Mouse (Mus musculus) gastrocnemius, adult 8-10 months (tissue): ENCODE measurements around the gene Gpr50. TPM values are rescaled to one million over a fixed set of nuclear protein-coding genes. Genes with fewer than 3 reads are reported as not detected.

Experiments
- DNase-seq, 2 experiments: peaks; one replicate each; pipeline ENCODE4 v3.0.0; 2022; ENCODE audit warnings: low spot score in 2 of 2
- total RNA-seq, 4 experiments: library from RNA; stranded (reverse); gene quantifications; 2 replicates each; pipeline ENCODE4 v1.2.4; 2022

The Gpr50 gene
- total RNA-seq = not detected

DNA sequence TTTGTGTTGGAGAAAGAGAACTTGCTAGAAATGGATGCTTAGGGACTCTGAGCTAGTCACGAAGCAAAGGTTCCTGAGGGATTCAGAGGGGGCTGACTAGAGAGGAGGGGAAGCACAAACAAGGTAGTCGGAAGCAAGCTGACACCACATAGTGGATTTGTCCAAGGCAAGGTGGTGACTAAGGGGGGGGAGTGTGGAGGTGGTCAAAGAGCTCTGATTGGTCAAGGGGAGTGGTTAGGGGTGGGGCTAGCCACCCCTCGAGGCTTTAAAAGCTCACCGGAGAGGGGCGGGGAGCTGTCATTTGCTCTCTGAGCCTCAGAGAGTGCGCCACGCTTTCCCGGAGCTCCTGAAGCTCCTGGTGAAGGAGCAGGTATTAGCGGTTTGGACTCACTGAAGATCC lies at the start of gene Gpr50:
Gene Gpr50 (plus strand): TSS at position 294 of the 400 bp plus-strand sequence.
- no peak for DNase-seq

DNA sequence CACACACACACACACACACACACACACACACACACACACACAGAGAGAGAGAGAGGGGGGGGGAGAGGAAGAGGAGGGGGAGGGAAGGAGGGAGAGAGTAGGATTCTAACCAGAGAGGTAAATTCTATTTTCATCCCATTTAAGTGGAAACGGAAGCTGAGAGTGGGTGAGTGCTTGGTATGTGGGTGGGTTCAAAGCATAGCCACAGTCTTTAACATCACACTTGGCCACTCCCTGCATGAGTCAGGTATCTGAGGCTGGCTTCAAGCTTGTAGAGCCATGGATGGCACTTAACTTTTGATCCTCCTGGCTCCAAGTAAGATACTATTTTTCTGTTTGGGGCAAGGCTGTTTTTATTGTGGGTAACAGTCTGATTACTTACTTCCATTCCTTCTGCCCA lies 41.2 kb upstream of the Gpr50 start:
- no peak for DNase-seq

DNA sequence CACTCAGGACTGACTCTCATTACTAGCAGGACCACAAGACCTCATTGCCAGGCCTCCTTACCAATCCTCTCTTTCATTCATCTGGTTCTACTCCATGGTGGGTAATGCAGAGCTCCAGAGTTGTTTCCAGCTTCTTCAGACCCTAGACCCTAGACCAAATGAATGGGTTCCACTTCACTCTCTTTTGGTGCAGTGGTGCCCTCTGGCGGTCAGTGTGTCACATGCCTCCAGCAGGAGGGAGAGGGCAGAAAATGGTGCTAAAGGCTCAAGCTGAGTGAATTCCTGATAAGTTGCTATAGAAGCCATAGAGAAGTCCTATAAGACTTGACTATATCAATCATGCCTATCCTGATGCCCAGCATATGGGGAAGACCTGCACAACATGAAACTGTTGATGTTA lies 39.6 kb upstream of the Gpr50 start:
- DNase-seq = no peak

DNA sequence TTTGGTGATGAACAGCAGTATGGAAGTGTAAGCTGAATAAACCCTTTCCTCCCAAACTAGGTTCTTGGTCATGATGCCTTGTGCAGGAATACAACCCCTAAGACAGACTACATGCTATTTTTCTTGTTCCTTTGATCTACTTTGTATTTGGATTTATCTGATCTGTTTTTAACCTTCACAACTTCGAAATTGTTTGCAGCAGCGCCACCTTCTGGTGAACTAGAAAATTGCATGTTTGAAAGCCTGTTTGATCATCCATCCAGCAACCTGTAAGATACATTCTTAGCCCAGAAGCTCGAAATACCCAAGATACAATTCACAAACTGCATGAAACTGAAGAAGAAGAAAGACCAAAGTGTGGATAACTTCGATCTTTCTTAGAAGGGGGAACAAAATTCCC lies 35.2 kb upstream of the Gpr50 start:
- peak; percentile 2 to 4 for DNase-seq

DNA sequence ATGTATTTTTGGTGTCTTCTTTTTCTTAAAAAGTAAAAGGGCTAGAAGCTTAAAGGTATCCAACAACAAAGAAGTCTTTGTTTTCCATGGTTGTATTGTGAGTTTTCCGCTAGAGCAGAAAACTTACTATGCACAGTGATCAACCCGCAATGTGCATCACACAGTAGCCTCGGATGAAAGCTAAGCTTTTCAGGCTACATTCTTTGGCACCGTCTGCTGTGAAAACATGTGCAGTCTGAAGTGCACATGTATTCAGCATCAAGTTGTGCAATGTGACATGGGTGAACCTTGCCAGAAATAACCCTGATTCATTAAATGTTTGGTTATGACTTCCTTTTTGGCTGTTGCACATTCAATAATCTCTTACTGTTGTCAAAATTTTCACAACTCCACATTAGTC lies 32.8 kb upstream of the Gpr50 start:
- DNase-seq = no peak

DNA sequence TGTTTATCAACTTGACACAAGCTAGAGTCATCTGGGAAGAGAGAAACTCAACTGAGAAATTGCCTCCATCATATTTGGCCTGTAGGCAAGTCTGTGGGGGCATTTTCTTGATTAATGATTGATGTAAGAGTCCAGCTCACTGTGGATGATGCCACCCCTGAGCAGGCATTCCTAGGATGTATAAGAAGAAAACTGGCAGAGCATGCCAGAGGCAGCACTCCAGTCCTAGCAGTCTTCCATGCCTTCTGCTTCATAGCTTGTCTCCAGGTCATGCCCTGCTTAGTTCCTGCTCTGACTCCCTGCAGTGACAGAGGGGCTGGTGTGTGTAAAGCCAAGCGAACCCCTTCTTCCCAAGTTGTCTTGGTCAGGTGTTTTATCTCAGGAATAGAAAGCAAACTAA lies 32.3 kb upstream of the Gpr50 start:
- no peak for DNase-seq

DNA sequence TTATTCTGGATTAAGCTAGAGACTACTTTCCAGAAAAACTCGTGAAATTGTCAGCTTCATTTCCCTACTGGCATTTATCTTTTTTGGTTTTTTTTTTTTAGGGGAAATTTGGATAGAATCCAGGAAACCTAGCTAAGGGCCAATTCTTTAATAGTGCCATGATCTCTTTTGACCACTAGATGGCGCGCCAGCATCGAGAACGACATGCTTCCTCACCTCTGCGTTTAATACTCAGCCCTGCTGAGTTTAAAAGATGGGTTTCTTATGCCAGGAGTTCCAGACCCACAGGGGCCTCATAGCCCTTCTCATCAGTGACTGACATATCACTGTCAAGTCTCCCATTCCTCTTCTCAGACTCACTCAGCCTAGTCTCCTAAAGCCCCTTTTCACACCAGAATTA lies 15.5 kb upstream of the Gpr50 start:
- DNase-seq = peak in 1 of 2 experiments; percentile 14

DNA sequence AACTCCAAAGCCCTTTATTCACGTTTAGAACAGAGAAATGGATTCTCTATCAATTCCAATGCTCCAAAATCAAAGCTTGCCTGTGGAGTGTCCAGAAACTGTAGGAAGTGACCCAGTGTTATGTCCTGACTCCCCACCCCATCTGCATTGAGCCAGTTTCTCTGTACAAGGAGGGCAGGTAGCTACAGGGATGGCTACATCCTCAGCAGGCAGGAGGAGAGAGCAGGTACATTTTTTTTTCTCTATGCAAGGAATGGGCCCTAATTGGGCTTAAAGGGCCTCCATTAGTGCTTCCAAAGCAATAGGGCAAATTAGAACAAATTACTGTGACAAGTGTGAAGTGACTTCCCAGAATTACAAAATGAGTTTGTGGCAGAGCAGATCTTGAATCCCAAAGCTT lies 15.0 kb upstream of the Gpr50 start:
- DNase-seq = no peak

DNA sequence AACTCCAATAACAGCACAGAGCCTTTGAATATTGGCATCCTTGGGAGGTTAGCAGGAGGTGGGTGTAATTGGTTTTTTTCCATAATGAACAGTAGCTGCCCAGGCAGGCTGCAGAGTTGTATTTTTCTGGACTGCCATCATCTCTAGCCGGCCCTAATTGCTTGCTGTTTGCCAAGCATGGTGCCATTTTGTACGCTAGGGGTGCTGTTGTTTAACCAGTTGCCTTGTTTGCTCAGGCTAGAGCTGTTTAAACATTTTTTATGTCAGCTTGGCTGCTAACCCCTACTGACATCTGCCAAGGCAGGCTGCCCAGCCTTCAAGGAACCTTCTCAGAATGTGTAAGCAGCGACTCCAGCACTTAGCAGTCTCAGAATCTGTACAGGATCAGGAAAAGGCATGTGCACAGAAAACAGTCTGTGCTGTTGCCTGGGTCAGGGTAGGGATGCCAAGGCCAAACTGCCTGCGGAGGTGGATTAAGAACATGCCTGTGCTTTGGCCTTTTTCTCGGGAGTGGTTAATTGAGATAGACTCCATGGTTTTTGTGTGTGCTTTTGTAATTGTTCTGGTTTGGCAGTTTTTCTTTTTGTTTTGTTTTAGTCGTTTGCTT lies 14.5 kb upstream of the Gpr50 start:
- peak; percentile 13 to 39 for DNase-seq

DNA sequence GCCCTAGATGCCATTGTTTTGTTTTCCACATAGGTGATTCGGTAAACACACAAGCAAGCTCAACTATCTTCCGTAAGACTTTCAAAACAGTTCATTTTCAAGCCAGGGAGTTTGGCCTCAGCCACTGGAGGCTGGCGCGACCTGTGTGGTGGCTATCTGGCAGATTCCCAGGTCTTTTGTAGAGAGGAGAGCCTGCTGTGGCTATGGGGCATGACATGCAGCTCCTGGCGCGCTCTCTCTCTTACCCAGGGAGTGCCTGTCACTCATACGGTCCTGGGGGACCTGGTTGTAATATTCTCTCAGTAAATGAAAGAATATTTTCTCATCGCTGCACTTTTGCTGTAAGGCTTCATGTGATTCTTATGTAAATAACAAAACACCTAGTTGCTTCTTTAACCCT lies 13.5 kb upstream of the Gpr50 start:
- DNase-seq = no peak

DNA sequence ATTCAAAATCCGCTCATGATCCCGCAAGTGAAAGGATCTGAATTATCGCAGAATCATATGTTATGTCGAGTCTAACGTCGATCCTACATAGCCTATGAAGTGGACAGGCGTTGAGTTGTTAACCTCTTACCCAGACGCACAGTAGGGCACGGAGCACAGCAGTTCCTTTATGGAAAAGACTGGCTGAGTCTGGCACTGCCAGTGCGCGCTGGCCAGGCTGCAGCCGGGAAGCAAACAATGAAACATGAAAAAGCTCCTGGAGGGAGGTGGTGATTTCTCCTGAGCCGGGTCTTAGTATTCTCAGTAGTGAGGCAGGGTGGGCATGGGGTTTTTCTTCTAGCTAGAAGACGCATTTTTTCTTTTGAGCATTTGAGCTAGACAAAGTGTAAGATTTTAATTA lies 1.7 kb upstream of the Gpr50 start:
- DNase-seq = no peak

DNA sequence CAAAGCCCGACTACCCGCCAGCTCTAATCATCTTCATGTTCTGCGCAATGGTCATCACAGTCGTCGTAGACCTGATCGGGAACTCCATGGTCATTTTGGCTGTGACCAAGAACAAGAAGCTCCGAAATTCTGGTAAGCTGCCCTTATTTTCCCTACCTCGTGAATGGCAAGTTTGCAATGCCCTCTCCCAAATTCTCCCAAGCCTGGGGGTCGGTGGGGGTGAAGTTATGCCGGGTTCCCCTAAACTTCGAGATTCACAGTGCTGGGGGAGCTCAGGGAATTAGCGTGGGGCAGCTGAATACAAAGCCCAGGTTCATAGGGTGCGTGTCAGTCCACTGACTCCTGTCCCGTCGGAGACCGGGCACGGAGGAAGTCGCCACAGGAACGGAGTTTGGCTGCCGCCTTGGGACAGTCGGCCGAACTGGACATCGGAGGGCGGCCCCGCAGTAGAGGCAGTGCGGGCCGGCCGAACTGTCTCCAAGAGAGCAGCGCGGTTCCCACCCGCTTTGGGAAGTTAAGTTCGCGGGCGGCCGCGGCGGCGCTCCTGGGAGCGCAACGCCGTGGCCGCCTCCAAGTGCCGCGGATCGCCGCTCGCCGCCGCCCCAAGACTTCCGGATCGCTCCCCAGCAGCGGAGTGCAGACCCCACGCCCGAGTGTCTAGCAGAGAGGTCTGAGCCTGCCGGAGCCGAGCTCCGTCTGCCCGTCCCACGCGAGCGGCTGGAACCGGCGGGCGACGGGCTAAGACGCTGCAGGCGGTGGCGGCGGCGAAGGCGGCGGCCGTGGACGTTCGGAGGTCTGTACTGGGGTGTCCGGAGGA lies 612 bp downstream of the Gpr50 start:
- no peak for DNase-seq

DNA sequence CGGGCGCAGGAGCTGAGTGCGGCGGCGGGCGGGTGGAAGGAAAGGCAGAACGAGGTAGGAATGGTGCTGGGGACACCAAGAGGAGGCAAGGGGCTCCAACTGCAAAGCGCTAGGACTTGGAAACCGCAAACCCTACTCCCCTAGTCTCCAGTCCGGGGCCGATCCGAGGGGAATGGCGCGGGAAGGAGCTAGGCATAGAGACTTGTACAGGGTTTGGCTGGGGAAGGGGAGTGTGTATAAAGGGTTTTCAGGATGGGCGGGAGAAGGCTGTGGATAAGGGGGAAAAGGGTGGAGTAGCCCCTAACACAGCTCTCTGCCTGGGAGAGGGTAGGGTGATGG lies 1.2 kb downstream of the Gpr50 start:
- DNase-seq = no peak

DNA sequence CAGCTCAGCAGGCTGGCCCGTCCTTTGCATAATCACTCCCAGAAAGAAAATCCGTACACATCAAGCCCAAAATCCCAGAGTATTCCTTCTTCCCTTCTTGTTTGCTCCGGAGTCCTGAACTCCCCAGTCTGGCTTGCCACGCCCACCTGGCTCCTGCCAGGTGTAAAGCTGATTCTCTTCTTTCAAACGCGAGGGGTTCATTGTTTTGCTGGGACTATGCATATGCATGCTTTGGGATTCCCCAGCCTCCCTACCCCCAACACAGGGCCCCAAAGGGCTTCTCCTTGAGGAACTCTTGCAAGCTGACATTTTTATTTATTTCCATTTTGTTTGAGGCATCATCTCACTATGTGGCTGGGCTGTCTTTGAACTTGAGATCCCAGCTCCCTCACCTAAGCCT lies 6.8 kb downstream of the Gpr50 start:
- DNase-seq = no peak

DNA sequence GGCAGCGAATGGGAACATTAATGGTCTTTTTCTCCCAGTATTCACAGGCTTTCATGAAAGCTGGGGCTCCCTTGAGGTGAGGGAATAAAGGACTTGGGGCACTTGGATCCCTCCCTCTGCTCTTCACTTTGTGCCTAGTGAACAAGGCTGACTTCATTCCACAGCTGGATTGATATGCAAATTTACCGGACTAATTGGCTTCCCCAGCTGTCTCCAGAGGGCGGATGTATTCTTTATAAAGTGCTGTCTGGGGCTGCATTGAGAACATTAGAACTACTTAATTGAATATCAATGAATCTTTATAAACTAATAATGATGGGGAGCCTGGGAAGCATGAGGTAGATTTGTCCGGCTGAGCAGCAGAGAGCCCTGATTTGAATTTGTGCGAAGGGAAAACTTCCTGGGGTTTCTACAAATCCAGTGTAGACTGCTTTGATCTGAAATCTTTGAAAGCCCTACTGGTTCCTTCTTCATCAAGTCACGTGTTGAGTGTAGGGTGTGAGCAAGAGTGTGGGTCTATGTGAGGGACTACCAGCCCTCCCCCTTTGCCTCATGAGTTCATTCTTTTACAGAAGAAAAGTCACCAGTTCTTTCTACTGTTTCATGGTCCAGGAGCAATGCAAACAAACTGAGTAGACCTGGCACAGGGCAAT lies 37.5 kb downstream of the Gpr50 start:
- DNase-seq = no peak

Other genes starting within 250 kb of the Gpr50 start
- gene Cd99l2, start 170.8 kb upstream of the Gpr50 start, total RNA-seq = 10 to 100 TPM; 56.0 to 77.3 (median 61.3) TPM
- gene Hmgb3, start 107.7 kb upstream of the Gpr50 start, total RNA-seq = 10 to 100 TPM in 1 of 4 experiments, 1 to 10 TPM in 3; 4.4 to 12.1 (median 7.3) TPM
- gene Vma21, start 152.3 kb downstream of the Gpr50 start, total RNA-seq = 10 to 100 TPM; 19.2 to 22.5 (median 20.6) TPM